Comparison of ENCODE assay signal across 31 mouse cellular contexts in the genomic region with DNA sequence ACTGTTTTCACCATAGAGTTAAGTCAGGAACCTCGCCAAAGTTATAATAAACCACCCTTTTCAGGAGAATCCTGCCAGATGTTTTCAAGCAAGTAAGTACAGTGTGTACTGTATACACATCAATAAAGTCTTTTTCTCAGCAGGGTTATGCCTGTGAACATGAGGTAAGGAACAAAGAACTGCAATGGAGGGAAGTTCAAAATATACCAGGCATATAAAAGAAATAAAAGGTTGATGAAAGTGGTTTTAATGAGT. TPM values are rescaled to one million over a fixed set of nuclear protein-coding genes. Genes with fewer than 3 reads are reported as not detected.
DNase-seq lines count a peak whose midpoint lies in the region; ATAC-seq and TF ChIP-seq lines count a peak whose summit lies in the region.
"Had no signal": no experiment of that assay in that cellular context is flagged by ENCODE, and none has a peak within 500 bp of the region (broad histone marks: within the 10 kb centered on the region; RNA-seq: fewer than 3 reads in every experiment).

No protein-coding gene starts in this region.

- H3K9ac ChIP-seq in embryonic facial prominence, embryonic 14.5 days (ENCODE audit: low read depth, low read length): no peak overlapping the region
- no peak overlapping the region for H3K9ac ChIP-seq in limb, embryonic 13.5 days
- H3K9ac ChIP-seq in lung, embryonic 15.5 days: no peak overlapping the region
- no peak overlapping the region for H3K9ac ChIP-seq in limb, embryonic 14.5 days (ENCODE audit: low read depth, low read length, severe bottlenecking)
- H3K9ac ChIP-seq: embryonic facial prominence, embryonic 12.5 days; embryonic facial prominence, embryonic 15.5 days; forebrain, embryonic 13.5 days; forebrain, embryonic 15.5 days; forebrain, postnatal 0 days had no signal

- TF ChIP-seq POLR2A in limb, embryonic 14.5 days (IDR thresholded peaks at IDR 0.05; ENCODE audit: borderline replicate concordance, extremely low read depth, insufficient read depth, insufficient read length): no peak

- WGBS in embryonic facial prominence, embryonic 14.5 days: 41% methylated on average over 1 of the region's 1 CpGs
- WGBS in embryonic facial prominence, embryonic 10.5 days: 84% methylated on average over 1 of the region's 1 CpGs
- WGBS in limb, embryonic 13.5 days: 41% methylated on average over 1 of the region's 1 CpGs
- 96% methylated on average over 1 of the region's 1 CpGs for WGBS in limb, embryonic 10.5 days
- 40% methylated on average over 1 of the region's 1 CpGs for WGBS in lung, embryonic 15.5 days
- WGBS in limb, embryonic 14.5 days: 35% methylated on average over 1 of the region's 1 CpGs

- no peak overlapping the region for H3K27ac ChIP-seq in embryonic facial prominence, embryonic 14.5 days (replicated peaks; ENCODE audit: low read depth, low read length)
- H3K27ac ChIP-seq in embryonic facial prominence, embryonic 10.5 days (replicated peaks): no peak overlapping the region
- H3K27ac ChIP-seq in limb, embryonic 13.5 days: no peak overlapping the region; the same call in 1 of the 2 replicates
- no peak overlapping the region for H3K27ac ChIP-seq in limb, embryonic 10.5 days
- peak overlapping the region; percentile 39 for H3K27ac ChIP-seq in lung, embryonic 15.5 days
- no peak overlapping the region for H3K27ac ChIP-seq in limb, embryonic 14.5 days (replicated peaks; ENCODE audit: low read depth, low read length)
- H3K27ac ChIP-seq: embryonic facial prominence, embryonic 12.5 days; embryonic facial prominence, embryonic 15.5 days; forebrain, embryonic 13.5 days; forebrain, embryonic 15.5 days had no signal

- no peak overlapping the region for H3K4me3 ChIP-seq in embryonic facial prominence, embryonic 14.5 days (ENCODE audit: low read depth, low read length)
- no peak overlapping the region for H3K4me3 ChIP-seq in embryonic facial prominence, embryonic 10.5 days
- no peak overlapping the region for H3K4me3 ChIP-seq in limb, embryonic 13.5 days
- no peak overlapping the region for H3K4me3 ChIP-seq in limb, embryonic 10.5 days
- H3K4me3 ChIP-seq in lung, embryonic 15.5 days: no peak overlapping the region
- no peak overlapping the region for H3K4me3 ChIP-seq in limb, embryonic 14.5 days (replicated peaks; ENCODE audit: low read length)
- H3K4me3 ChIP-seq: embryonic facial prominence, embryonic 12.5 days; embryonic facial prominence, embryonic 15.5 days; erythroblast, embryonic 14.5 days; forebrain, embryonic 13.5 days; forebrain, embryonic 15.5 days had no signal

- peak; percentile 45 for DNase-seq in embryonic facial prominence, embryonic 14.5 days (ENCODE audit: low spot score)
- no peak for DNase-seq in embryonic facial prominence, embryonic 10.5 days (ENCODE audit: low spot score)
- no peak for DNase-seq in limb, embryonic 10.5 days (ENCODE audit: low spot score)
- no peak for DNase-seq in lung, postnatal 4 days
- DNase-seq in limb, embryonic 14.5 days (ENCODE audit: low spot score): no peak
- DNase-seq in embryo, embryonic 10 days (ENCODE audit: low spot score): no peak
- DNase-seq: adrenal gland, adult 8-10 months; adrenal gland, postnatal 14 days; adrenal gland, postnatal 36 days; B cell, adult 2 months; cerebellum, adult 11-12 months; cerebellum, adult 2 months; cerebellum, adult 9-10 months; cerebellum, postnatal 10 days; cerebellum, postnatal 25 days; embryo, embryonic 11 days; forebrain, postnatal 0 days had no signal

- 0 out of 2 replicates have a peak, but pooled peaks have one; percentile 33 for ATAC-seq in embryonic facial prominence, embryonic 14.5 days (ENCODE audit: low read depth)
- ATAC-seq in limb, embryonic 13.5 days (ENCODE audit: low FRiP score, low read depth): peak; percentile 67
- no peak for ATAC-seq in lung, embryonic 15.5 days (ENCODE audit: borderline replicate concordance, extremely low read depth, low FRiP score, low TSS enrichment)
- peak; percentile 44; the same call in 1 of the 2 replicates for ATAC-seq in limb, embryonic 14.5 days (ENCODE audit: low FRiP score, low read depth)
- ATAC-seq: activated CD4-positive, CD25-positive, alpha-beta regulatory T cell, adult 4 months; CD4-positive, CD25-positive, alpha-beta regulatory T cell, adult 4 months; forebrain, embryonic 13.5 days; forebrain, embryonic 15.5 days; forebrain, postnatal 0 days; Patski had no signal

- no peaks in the 10 kb centered on the region for H3K36me3 ChIP-seq in embryonic facial prominence, embryonic 14.5 days (ENCODE audit: control insufficient read depth, insufficient read depth, low read length)
- H3K36me3 ChIP-seq in embryonic facial prominence, embryonic 10.5 days (replicated peaks): no peaks in the 10 kb centered on the region
- no peaks in the 10 kb centered on the region for H3K36me3 ChIP-seq in limb, embryonic 13.5 days
- H3K36me3 ChIP-seq in limb, embryonic 10.5 days: no peaks in the 10 kb centered on the region
- H3K36me3 ChIP-seq in lung, embryonic 15.5 days: no peaks in the 10 kb centered on the region
- H3K36me3 ChIP-seq in limb, embryonic 14.5 days (ENCODE audit: control insufficient read depth, insufficient read depth, low read length): no peaks in the 10 kb centered on the region
- H3K36me3 ChIP-seq: embryonic facial prominence, embryonic 12.5 days; embryonic facial prominence, embryonic 15.5 days; forebrain, embryonic 15.5 days; G1E had no signal

- H3K27me3 ChIP-seq in embryonic facial prominence, embryonic 14.5 days (replicated peaks; ENCODE audit: control insufficient read depth, insufficient read depth, low read length): no peaks in the 10 kb centered on the region
- H3K27me3 ChIP-seq in embryonic facial prominence, embryonic 10.5 days (replicated peaks; ENCODE audit: low read depth, poor library complexity, severe bottlenecking): no peaks in the 10 kb centered on the region
- no peaks in the 10 kb centered on the region for H3K27me3 ChIP-seq in limb, embryonic 13.5 days
- H3K27me3 ChIP-seq in limb, embryonic 10.5 days (ENCODE audit: low read depth, poor library complexity, severe bottlenecking): no peaks in the 10 kb centered on the region
- H3K27me3 ChIP-seq in lung, embryonic 15.5 days: no peaks in the 10 kb centered on the region
- no peaks in the 10 kb centered on the region for H3K27me3 ChIP-seq in limb, embryonic 14.5 days (ENCODE audit: control insufficient read depth, insufficient read depth, low read length)
- H3K27me3 ChIP-seq: CH12.LX; embryonic facial prominence, embryonic 12.5 days; embryonic facial prominence, embryonic 15.5 days; forebrain, embryonic 13.5 days; forebrain, embryonic 15.5 days had no signal

- no peak overlapping the region for H3K4me2 ChIP-seq in embryonic facial prominence, embryonic 14.5 days (ENCODE audit: low read depth, low read length)
- H3K4me2 ChIP-seq in limb, embryonic 13.5 days (replicated peaks): no peak overlapping the region
- no peak overlapping the region for H3K4me2 ChIP-seq in lung, embryonic 15.5 days
- no peak overlapping the region for H3K4me2 ChIP-seq in limb, embryonic 14.5 days (replicated peaks; ENCODE audit: low read depth, low read length, severe bottlenecking)
- H3K4me2 ChIP-seq: embryonic facial prominence, embryonic 12.5 days; embryonic facial prominence, embryonic 15.5 days; forebrain, embryonic 13.5 days; forebrain, embryonic 15.5 days had no signal

- H3K4me1 ChIP-seq in embryonic facial prominence, embryonic 14.5 days (ENCODE audit: control insufficient read depth, insufficient read depth, low read length): no peaks in the 10 kb centered on the region; the same call in 1 of the 2 replicates
- H3K4me1 ChIP-seq in embryonic facial prominence, embryonic 10.5 days: no peaks in the 10 kb centered on the region
- H3K4me1 ChIP-seq in limb, embryonic 13.5 days: no peaks in the 10 kb centered on the region
- no peaks in the 10 kb centered on the region for H3K4me1 ChIP-seq in limb, embryonic 10.5 days
- H3K4me1 ChIP-seq in lung, embryonic 15.5 days: no peaks in the 10 kb centered on the region
- no peaks in the 10 kb centered on the region for H3K4me1 ChIP-seq in limb, embryonic 14.5 days (ENCODE audit: control insufficient read depth, insufficient read depth, low read length)
- H3K4me1 ChIP-seq: embryonic facial prominence, embryonic 12.5 days; embryonic facial prominence, embryonic 15.5 days; forebrain, embryonic 13.5 days; forebrain, embryonic 15.5 days had no signal

- H3K9me3 ChIP-seq in embryonic facial prominence, embryonic 14.5 days (ENCODE audit: control insufficient read depth, low read length): no peaks in the 10 kb centered on the region
- H3K9me3 ChIP-seq in embryonic facial prominence, embryonic 10.5 days: no peaks in the 10 kb centered on the region
- H3K9me3 ChIP-seq in limb, embryonic 13.5 days: no peaks in the 10 kb centered on the region
- no peaks in the 10 kb centered on the region for H3K9me3 ChIP-seq in limb, embryonic 10.5 days (replicated peaks)
- H3K9me3 ChIP-seq in lung, embryonic 15.5 days: no peaks in the 10 kb centered on the region
- H3K9me3 ChIP-seq in limb, embryonic 14.5 days (ENCODE audit: control insufficient read depth, low read length): no peaks in the 10 kb centered on the region
- H3K9me3 ChIP-seq: embryonic facial prominence, embryonic 12.5 days; embryonic facial prominence, embryonic 15.5 days; forebrain, embryonic 13.5 days; forebrain, embryonic 15.5 days; G1E had no signal

RNA-seq across cellular contexts. Expression of a gene that starts 31.8 kb away (rescaled TPM):
- 0.08 and 0.33 TPM in 2 replicates for polyA plus RNA-seq in embryonic facial prominence, embryonic 14.5 days (2014; fragmentation: Nextera tagmentation; extraction: Ambion mirVana)
- not detected in 2 replicates for polyA plus RNA-seq in embryonic facial prominence, embryonic 10.5 days (2016; fragmentation: Nextera tagmentation; extraction: Ambion mirVana)
- polyA plus RNA-seq in limb, embryonic 13.5 days (2015; fragmentation: Nextera tagmentation; extraction: Ambion mirVana): not detected in 2 replicates
- 0.08 TPM in 1 of 2 replicates, not detected in the other for polyA plus RNA-seq in limb, embryonic 10.5 days (2016; fragmentation: Nextera tagmentation; extraction: Ambion mirVana)
- polyA plus RNA-seq in lung, embryonic 15.5 days (2015; fragmentation: Nextera tagmentation; extraction: Ambion mirVana): not detected in 2 replicates
- polyA plus RNA-seq in limb, embryonic 14.5 days (2012; rRNA removed): 0.06 and 0.10 TPM in 2 replicates
- 0.11 TPM in 1 of 2 replicates, not detected in the other for polyA plus RNA-seq in limb, embryonic 14.5 days (2014; fragmentation: Nextera tagmentation; extraction: Ambion mirVana)
- polyA plus RNA-seq: cerebellum, adult 2 months; cortical plate, adult 2 months; embryonic facial prominence, embryonic 12.5 days; erythroblast, embryonic 14.5 days; forebrain, embryonic 11.5 days; forebrain, embryonic 13.5 days; forebrain, embryonic 15.5 days; forebrain, postnatal 0 days; G1E; Patski had no signal
